In the genomic region with DNA sequence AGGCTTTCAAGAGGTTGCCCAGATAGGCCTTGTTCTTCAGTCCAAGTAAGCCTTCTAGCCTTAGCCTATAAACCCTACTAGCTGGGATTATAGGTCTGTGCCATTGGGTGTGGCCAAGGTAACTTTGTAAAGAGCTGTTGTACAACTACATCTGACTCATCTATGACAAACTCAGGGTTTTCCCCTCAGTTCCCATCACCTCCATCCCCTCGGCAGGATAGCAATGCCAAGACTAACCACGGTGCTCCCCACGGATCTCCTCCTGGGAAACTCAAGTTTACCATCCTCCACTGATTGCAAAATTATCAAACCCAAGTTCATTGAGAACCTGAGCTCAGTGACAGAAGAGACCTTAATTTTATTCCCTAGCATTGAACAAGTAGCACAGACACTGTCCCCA, we compare ENCODE assay signal across 25 mouse cellular contexts. TPM values are rescaled to one million over a fixed set of nuclear protein-coding genes. Genes with fewer than 3 reads are reported as not detected.
"Had no signal": no experiment of that assay in that cellular context is flagged by ENCODE, and none has a peak within 500 bp of the region (broad histone marks: within the 10 kb centered on the region; RNA-seq: fewer than 3 reads in every experiment).

No protein-coding gene starts in this region.

- DNase-seq: gastrocnemius, postnatal 14 days; gastrocnemius, postnatal 36 days; heart, adult 11 months; heart, adult 2 months; heart, postnatal 14 days; heart, postnatal 36 days; kidney, adult 11 months; kidney, adult 2 months; kidney, adult 9 months; kidney, postnatal 10 days; kidney, postnatal 25 days; kidney, postnatal 4 days; liver; liver, embryonic 13.5 days; liver, postnatal 0 days had no signal

- H3K4me3 ChIP-seq: heart, adult 2 months; heart, embryonic 13.5 days; heart, embryonic 15.5 days; hindbrain, embryonic 13.5 days; hindbrain, embryonic 15.5 days; left cerebral cortex, adult 2 months; limb, embryonic 10.5 days; limb, embryonic 12.5 days; liver, embryonic 13.5 days; liver, embryonic 15.5 days had no signal

- H3K9me3 ChIP-seq: heart, embryonic 13.5 days; heart, embryonic 15.5 days; hindbrain, embryonic 13.5 days; hindbrain, embryonic 15.5 days; limb, embryonic 10.5 days; limb, embryonic 12.5 days; liver, embryonic 13.5 days; liver, embryonic 15.5 days had no signal

- H3K27ac ChIP-seq: heart, adult 2 months; heart, embryonic 13.5 days; heart, embryonic 15.5 days; hindbrain, embryonic 13.5 days; hindbrain, embryonic 15.5 days; hindbrain, postnatal 0 days; left cerebral cortex, adult 2 months; limb, embryonic 10.5 days; limb, embryonic 12.5 days; liver, embryonic 13.5 days; liver, embryonic 15.5 days had no signal

- H3K4me1 ChIP-seq: heart, embryonic 13.5 days; heart, embryonic 15.5 days; hindbrain, embryonic 13.5 days; hindbrain, embryonic 15.5 days; limb, embryonic 10.5 days; limb, embryonic 12.5 days; liver, embryonic 13.5 days; liver, embryonic 15.5 days had no signal

- H3K27me3 ChIP-seq: heart, embryonic 13.5 days; heart, embryonic 15.5 days; hindbrain, embryonic 13.5 days; hindbrain, embryonic 15.5 days; limb, embryonic 12.5 days; liver, embryonic 13.5 days; liver, embryonic 15.5 days had no signal

RNA-seq across cellular contexts. Expression of a gene that starts 18.7 kb away (rescaled TPM):
- polyA plus RNA-seq: hindbrain, embryonic 11.5 days had no signal
